Mouse (Mus musculus): ENCODE data around the gene Bcl2l15. TPM values are rescaled to one million over a fixed set of nuclear protein-coding genes. Genes with fewer than 3 reads are reported as not detected.
A peak's percentile ranks its signal among the peaks of the same experiment; 100 is the strongest.

Gene Bcl2l15
- polyA plus RNA-seq, 1 experiment from 2014 or later = 0.31 TPM

GRCm38 (mm10) chr3:103792566-103792965 lies 39.8 kb upstream of the Bcl2l15 start:
- no peak overlapping the region for H3K9ac ChIP-seq
- no peak for ATAC-seq (ENCODE audit: low FRiP score)
- H3K4me2 ChIP-seq (replicated peaks) = no peak overlapping the region
- no peak overlapping the region for H3K27ac ChIP-seq
- peaks cover 20% of the 10 kb centered on the region for H3K4me1 ChIP-seq (replicated peaks; ENCODE audit: control insufficient read depth, insufficient read depth, low read length)
- H3K27me3 ChIP-seq (ENCODE audit: control insufficient read depth, insufficient read depth, low read length) = no peaks in the 10 kb centered on the region
- DNase-seq (ENCODE audit: low spot score) = no peak
- no peaks in the 10 kb centered on the region for H3K36me3 ChIP-seq (replicated peaks; ENCODE audit: control insufficient read depth, insufficient read depth)
- no peak overlapping the region for H3K4me3 ChIP-seq (replicated peaks; ENCODE audit: low read length)
- H3K9me3 ChIP-seq (ENCODE audit: control insufficient read depth, low read length) = no peaks in the 10 kb centered on the region
- 79% methylated on average over 1 of the region's 1 CpGs for WGBS

- Histone ChIP-seq H3K4me2 (replicated peaks) (no peak overlapping the region), H3K9ac (no peak overlapping the region), H3K4me3 (replicated peaks; ENCODE audit: low read length) (no peak overlapping the region), H3K9me3 (ENCODE audit: control insufficient read depth, low read length) (no peaks in the 10 kb centered on the region), H3K4me1 (replicated peaks; ENCODE audit: control insufficient read depth, insufficient read depth, low read length) (no peaks in the 10 kb centered on the region), H3K27me3 (ENCODE audit: control insufficient read depth, insufficient read depth, low read length) (no peaks in the 10 kb centered on the region), H3K36me3 (replicated peaks; ENCODE audit: control insufficient read depth, insufficient read depth) (no peaks in the 10 kb centered on the region), H3K27ac (no peak overlapping the region)
- no peak for ATAC-seq (ENCODE audit: low FRiP score)
- 69% methylated on average over 2 of the region's 2 CpGs for WGBS
- DNase-seq (ENCODE audit: low spot score) = no peak
Measured at GRCm38 (mm10) chr3:103796389-103796788, 36.0 kb upstream of the Bcl2l15 start.

GRCm38 (mm10) chr3:103799507-103799906 lies 32.9 kb upstream of the Bcl2l15 start:
- no peaks in the 10 kb centered on the region for H3K9me3 ChIP-seq (ENCODE audit: control insufficient read depth, low read length)
- H3K9ac ChIP-seq = no peak overlapping the region
- H3K27ac ChIP-seq = no peak overlapping the region
- ATAC-seq (ENCODE audit: low FRiP score) (no peak), DNase-seq (ENCODE audit: low spot score) (no peak)
- H3K4me3 ChIP-seq (replicated peaks; ENCODE audit: low read length) = no peak overlapping the region
- no peak overlapping the region for H3K4me2 ChIP-seq (replicated peaks)
- H3K27me3 ChIP-seq (ENCODE audit: control insufficient read depth, insufficient read depth, low read length) = no peaks in the 10 kb centered on the region
- H3K36me3 ChIP-seq (replicated peaks; ENCODE audit: control insufficient read depth, insufficient read depth) = peaks cover 26% of the 10 kb centered on the region
- 79% methylated on average over 2 of the region's 2 CpGs for WGBS
- H3K4me1 ChIP-seq (replicated peaks; ENCODE audit: control insufficient read depth, insufficient read depth, low read length) = no peaks in the 10 kb centered on the region

GRCm38 (mm10) chr3:103801631-103802531 lies 30.5 kb upstream of the Bcl2l15 start:
- no peaks in the 10 kb centered on the region for H3K9me3 ChIP-seq (ENCODE audit: control insufficient read depth, low read length)
- no peak for DNase-seq (ENCODE audit: low spot score)
- no peak overlapping the region for H3K4me3 ChIP-seq (replicated peaks; ENCODE audit: low read length)
- no peak overlapping the region for H3K27ac ChIP-seq
- H3K36me3 ChIP-seq (replicated peaks; ENCODE audit: control insufficient read depth, insufficient read depth) = peaks cover 38% of the 10 kb centered on the region
- H3K27me3 ChIP-seq (ENCODE audit: control insufficient read depth, insufficient read depth, low read length) = no peaks in the 10 kb centered on the region
- H3K4me1 ChIP-seq (replicated peaks; ENCODE audit: control insufficient read depth, insufficient read depth, low read length) = no peaks in the 10 kb centered on the region
- H3K4me2 ChIP-seq (replicated peaks) = no peak overlapping the region
- 79% methylated on average over 10 of the region's 10 CpGs for WGBS
- H3K9ac ChIP-seq = no peak overlapping the region
- no peak for ATAC-seq (ENCODE audit: low FRiP score)

GRCm38 (mm10) chr3:103802861-103803260 lies 29.5 kb upstream of the Bcl2l15 start:
- no peak overlapping the region for H3K9ac ChIP-seq
- H3K4me2 ChIP-seq (replicated peaks) = no peak overlapping the region
- 92% methylated on average over 8 of the region's 8 CpGs for WGBS
- no peak overlapping the region for H3K4me3 ChIP-seq (replicated peaks; ENCODE audit: low read length)
- peaks cover under 1% of the 10 kb centered on the region; the same call in 1 of the 2 replicates for H3K4me1 ChIP-seq (replicated peaks; ENCODE audit: control insufficient read depth, insufficient read depth, low read length)
- ATAC-seq (ENCODE audit: low FRiP score) (no peak), DNase-seq (ENCODE audit: low spot score) (no peak)
- no peaks in the 10 kb centered on the region for H3K27me3 ChIP-seq (ENCODE audit: control insufficient read depth, insufficient read depth, low read length)
- H3K36me3 ChIP-seq (replicated peaks; ENCODE audit: control insufficient read depth, insufficient read depth) = peaks cover 38% of the 10 kb centered on the region
- no peak overlapping the region for H3K27ac ChIP-seq
- no peaks in the 10 kb centered on the region for H3K9me3 ChIP-seq (ENCODE audit: control insufficient read depth, low read length)

- DNase-seq (ENCODE audit: low spot score) = no peak
- H3K4me1 ChIP-seq (replicated peaks; ENCODE audit: control insufficient read depth, insufficient read depth, low read length) = peaks cover 15% of the 10 kb centered on the region
- H3K9ac ChIP-seq = no peak overlapping the region
- ATAC-seq (ENCODE audit: low FRiP score) = no peak
- no peak overlapping the region for H3K27ac ChIP-seq
- no peak overlapping the region for H3K4me2 ChIP-seq (replicated peaks)
- no peaks in the 10 kb centered on the region for H3K27me3 ChIP-seq (ENCODE audit: control insufficient read depth, insufficient read depth, low read length)
- WGBS = 90% methylated on average over 1 of the region's 1 CpGs
- no peaks in the 10 kb centered on the region for H3K9me3 ChIP-seq (ENCODE audit: control insufficient read depth, low read length)
- H3K36me3 ChIP-seq (replicated peaks; ENCODE audit: control insufficient read depth, insufficient read depth) = peaks cover 38% of the 10 kb centered on the region
- H3K4me3 ChIP-seq (replicated peaks; ENCODE audit: low read length) = no peak overlapping the region
Measured at GRCm38 (mm10) chr3:103805671-103806070, 26.7 kb upstream of the Bcl2l15 start.

GRCm38 (mm10) chr3:103808891-103809798 lies 23.3 kb upstream of the Bcl2l15 start, which contains the start of the genes Dclre1b, Ap4b1 and Gm43064:
Gene Dclre1b, minus strand, starts transcription at chr3:103809444.
Gene Ap4b1, plus strand, starts transcription at chr3:103809520.
Gene Gm43064, plus strand, starts transcription at chr3:103809573.
- ATAC-seq (ENCODE audit: low FRiP score) (peak; percentile 98), DNase-seq (ENCODE audit: low spot score) (peak; percentile 95)
- WGBS = under 1% methylated on average over 67 of the region's 70 CpGs
- H3K27ac ChIP-seq = peak within 1 kb of the TSS; percentile 86
- H3K27me3 ChIP-seq (ENCODE audit: control insufficient read depth, insufficient read depth, low read length) = no peaks in the 10 kb centered on the region
- peaks cover 15% of the 10 kb centered on the region for H3K4me1 ChIP-seq (replicated peaks; ENCODE audit: control insufficient read depth, insufficient read depth, low read length)
- no peaks in the 10 kb centered on the region for H3K9me3 ChIP-seq (ENCODE audit: control insufficient read depth, low read length)
- H3K4me3 ChIP-seq (replicated peaks; ENCODE audit: low read length) = peak within 1 kb of the TSS; percentile 67
- H3K9ac ChIP-seq = peak within 1 kb of the TSS; percentile 82
- H3K36me3 ChIP-seq (replicated peaks; ENCODE audit: control insufficient read depth, insufficient read depth) = peaks cover 23% of the 10 kb centered on the region
- peak within 1 kb of the TSS; percentile 68 for H3K4me2 ChIP-seq (replicated peaks)

- H3K27ac ChIP-seq = peak overlapping the region; percentile 86
- H3K4me3 ChIP-seq (replicated peaks; ENCODE audit: low read length) = peak overlapping the region; percentile 67
- no peak for DNase-seq (ENCODE audit: low spot score)
- peak overlapping the region; percentile 68 for H3K4me2 ChIP-seq (replicated peaks)
- H3K36me3 ChIP-seq (replicated peaks; ENCODE audit: control insufficient read depth, insufficient read depth) = peaks cover 21% of the 10 kb centered on the region
- H3K4me1 ChIP-seq (replicated peaks; ENCODE audit: control insufficient read depth, insufficient read depth, low read length) = peaks cover 15% of the 10 kb centered on the region
- WGBS = 3% methylated on average over 14 of the region's 14 CpGs
- H3K9me3 ChIP-seq (ENCODE audit: control insufficient read depth, low read length) = no peaks in the 10 kb centered on the region
- ATAC-seq (ENCODE audit: low FRiP score) = peak; percentile 64
- no peaks in the 10 kb centered on the region for H3K27me3 ChIP-seq (ENCODE audit: control insufficient read depth, insufficient read depth, low read length)
- H3K9ac ChIP-seq = peak overlapping the region; percentile 82
Measured at GRCm38 (mm10) chr3:103809799-103810150, 22.6 kb upstream of the Bcl2l15 start.

- no peak for ATAC-seq (ENCODE audit: low FRiP score)
- Histone ChIP-seq H3K4me3 (replicated peaks; ENCODE audit: low read length) (no peak overlapping the region), H3K4me1 (replicated peaks; ENCODE audit: control insufficient read depth, insufficient read depth, low read length) (peaks cover 15% of the 10 kb centered on the region), H3K27ac (no peak overlapping the region), H3K4me2 (replicated peaks) (no peak overlapping the region), H3K27me3 (ENCODE audit: control insufficient read depth, insufficient read depth, low read length) (no peaks in the 10 kb centered on the region), H3K9me3 (ENCODE audit: control insufficient read depth, low read length) (no peaks in the 10 kb centered on the region), H3K36me3 (replicated peaks; ENCODE audit: control insufficient read depth, insufficient read depth) (peaks cover 21% of the 10 kb centered on the region), H3K9ac (no peak overlapping the region)
- DNase-seq (ENCODE audit: low spot score) = no peak
- 93% methylated on average over 6 of the region's 6 CpGs for WGBS
Measured at GRCm38 (mm10) chr3:103810967-103811366, 21.4 kb upstream of the Bcl2l15 start.

Data from hindbrain, embryonic 14.5 days (tissue).